Mouse (Mus musculus) cortical plate, adult 2 months (tissue): ENCODE measurements around the gene Banf1.

Experiments
- CTCF ChIP-seq: fragments of 200-500 bp; IDR thresholded peaks from 2 replicates; pipeline ENCODE4 v1.5.1; 2011; ENCODE audit warnings: mild to moderate bottlenecking, control low read depth, low read length; ENCODE audit not compliant: insufficient read depth; ENCODE audit errors: extremely low read depth
- POLR2A ChIP-seq: fragments of 200-500 bp; IDR thresholded peaks from 2 replicates; pipeline ENCODE4 v1.6.1; 2011; ENCODE audit warnings: mild to moderate bottlenecking, low read length, control low read depth; ENCODE audit not compliant: insufficient read depth; ENCODE audit errors: extremely low read depth

DNA sequence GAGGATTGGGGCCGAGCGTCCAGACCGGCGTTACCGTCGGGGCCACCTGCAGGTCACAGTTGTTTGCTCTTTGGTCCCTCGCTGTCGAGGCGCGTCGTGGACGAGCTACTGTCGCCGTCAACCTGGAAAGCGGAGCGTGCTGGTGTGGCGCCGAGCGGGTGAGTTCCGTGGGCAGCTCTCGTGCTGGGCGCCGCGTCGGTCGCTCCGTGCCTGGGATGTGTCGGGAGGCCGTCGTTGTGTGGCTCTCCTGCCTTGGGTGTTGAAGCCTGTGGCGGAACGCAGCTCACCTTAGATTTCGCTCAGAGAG lies at the start of gene Banf1:
- TF ChIP-seq POLR2A, result no peak
- no peak for TF ChIP-seq CTCF
